Mouse (Mus musculus) cerebellum, adult 2 months (tissue): ENCODE results near the gene Gm2174.

Experiments
- CTCF ChIP-seq: fragments of 200-500 bp; IDR thresholded peaks from 2 replicates; pipeline ENCODE4 v1.5.1; 2011; ENCODE audit warnings: low read depth, mild to moderate bottlenecking, control low read depth, low read length, moderate library complexity, borderline replicate concordance; ENCODE audit not compliant: insufficient read depth
- POLR2A ChIP-seq: fragments of 200-500 bp; IDR thresholded peaks from 2 replicates; pipeline ENCODE4 v1.6.1; 2011; ENCODE audit warnings: low read length, control low read depth, borderline replicate concordance; ENCODE audit not compliant: insufficient read depth

DNA sequence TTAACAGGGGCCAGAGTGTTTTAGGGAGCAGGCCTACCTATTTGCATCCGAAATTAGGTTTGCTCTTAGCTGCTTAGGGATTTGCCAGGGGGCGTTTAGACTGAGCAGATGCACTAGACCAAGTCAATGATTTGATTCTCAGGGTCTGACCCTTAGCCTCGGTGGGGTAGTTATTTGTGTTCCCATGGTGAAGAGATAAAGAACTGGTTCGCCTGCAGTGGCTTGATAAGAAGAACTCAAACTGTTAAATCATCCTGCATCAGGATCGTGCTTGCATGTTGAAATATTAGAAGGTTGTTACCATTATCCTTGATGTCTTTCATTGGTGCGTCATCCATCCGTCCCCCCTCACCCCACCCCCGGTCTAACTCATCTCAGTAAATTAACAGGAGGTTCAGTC, 8.6 kb downstream of the Gm2174 start:
- TF ChIP-seq CTCF (no peak), POLR2A (no peak)
